Mouse (Mus musculus): ENCODE measurements around the gene Dstn.
A peak's percentile ranks its signal among the peaks of the same experiment; 100 is the strongest.

Gene Dstn

DNA sequence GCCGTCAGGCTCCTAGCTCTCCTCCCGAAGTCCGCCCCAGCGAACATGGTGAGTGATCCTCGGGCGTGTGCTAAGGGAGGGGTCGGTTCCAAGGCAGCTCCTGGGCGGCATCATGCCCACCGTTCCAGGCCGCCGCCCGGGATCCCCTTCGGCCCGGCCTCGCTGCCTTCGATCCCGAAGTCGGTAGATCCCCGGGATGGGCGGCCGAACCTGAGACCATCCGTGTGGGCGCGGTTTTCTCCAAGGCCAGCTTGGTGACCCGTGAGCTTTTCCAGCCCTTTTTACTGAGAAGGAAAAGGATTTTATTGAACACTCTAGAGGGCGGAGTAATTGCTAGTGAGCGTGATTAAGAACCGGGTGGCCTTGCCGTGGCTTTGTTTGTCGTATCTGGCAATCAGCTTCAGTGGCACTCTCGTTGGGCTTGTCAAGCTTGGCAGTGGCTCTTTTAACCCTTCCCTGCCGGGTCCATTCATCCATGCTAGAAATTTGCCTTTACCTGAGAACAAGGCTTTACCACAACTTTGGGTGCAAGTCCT lies 548 bp downstream of the Dstn start:
- DNase-seq (ENCODE audit: low read depth, low spot score): no peak

DNA sequence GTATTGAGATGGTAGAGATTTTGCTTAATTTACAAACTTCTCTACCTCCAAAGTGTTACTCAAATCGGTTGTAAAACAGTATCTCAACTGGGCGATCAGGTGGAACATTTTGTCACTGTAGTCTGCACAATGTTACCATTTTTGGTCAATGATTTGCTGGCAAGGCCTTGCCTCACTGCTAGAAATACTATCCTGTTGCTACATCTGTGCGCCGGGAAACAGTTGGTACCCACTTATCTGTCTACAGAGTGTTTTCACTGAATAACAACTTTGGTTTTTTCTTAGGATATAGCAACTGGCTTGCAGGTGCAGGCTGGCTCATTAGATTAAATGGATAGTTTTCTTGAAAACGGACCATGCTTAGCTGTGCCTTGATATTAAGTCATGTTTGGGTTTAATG lies 1.1 kb downstream of the Dstn start:
- no peak for DNase-seq (ENCODE audit: low read depth, low spot score)

- DNase-seq (ENCODE audit: low read depth, low spot score): no peak
These were observed 2.5 kb downstream of the Dstn start for GRCm38 (mm10) chr2:143917622-143918021.

DNA sequence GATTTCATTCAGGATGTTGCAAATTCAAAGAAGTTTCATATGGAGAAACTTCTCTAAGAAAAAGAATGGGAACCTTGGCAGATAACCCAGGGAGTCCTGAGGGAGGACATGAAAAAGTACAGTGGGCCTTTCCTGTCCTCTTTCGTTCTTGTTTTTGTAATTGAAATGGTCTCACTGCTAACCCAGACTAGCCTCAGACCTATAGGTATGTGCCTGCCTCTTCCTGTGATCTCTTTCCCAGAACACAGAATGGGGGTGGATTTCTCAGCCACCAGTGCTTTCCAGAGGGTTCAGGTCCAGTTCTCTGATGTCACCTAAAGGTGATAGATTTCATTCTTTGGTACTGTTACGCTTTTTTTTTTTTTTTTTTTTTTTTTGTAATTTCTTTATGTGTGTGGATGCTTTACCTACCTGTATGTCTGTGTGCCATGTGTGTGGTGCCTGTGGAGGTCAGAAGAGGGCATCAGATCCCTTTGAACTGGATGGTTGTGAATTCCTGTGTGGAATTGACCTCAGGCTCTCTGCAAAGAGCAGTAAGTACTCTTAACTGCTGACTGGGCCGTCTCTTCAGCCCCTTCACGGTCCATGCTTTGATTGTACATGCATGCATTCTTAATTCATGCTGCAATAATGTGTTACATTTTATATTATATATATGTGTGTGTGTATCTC lies 3.8 kb downstream of the Dstn start:
- DNase-seq (ENCODE audit: low read depth, low spot score): no peak

DNA sequence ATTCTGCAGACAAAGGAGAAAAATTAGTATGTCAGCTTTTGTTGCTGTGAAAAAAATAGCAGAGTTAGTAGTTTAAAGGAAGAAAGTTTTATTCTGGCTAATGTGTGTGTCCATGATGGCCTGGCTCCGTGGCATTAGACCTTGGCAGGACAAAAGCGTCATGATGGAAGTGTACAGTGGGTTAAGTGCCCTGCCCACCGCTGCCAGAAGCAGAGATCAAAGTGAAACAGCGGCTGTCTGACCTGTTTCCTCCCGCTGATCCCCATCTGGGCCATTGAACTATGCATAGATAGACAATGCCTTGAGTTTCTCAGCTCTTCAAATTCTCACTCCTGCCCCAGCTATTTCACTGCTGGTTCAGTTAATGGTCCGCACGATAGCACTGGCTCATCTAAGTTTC lies 9.0 kb downstream of the Dstn start:
- DNase-seq (ENCODE audit: low read depth, low spot score): no peak

DNA sequence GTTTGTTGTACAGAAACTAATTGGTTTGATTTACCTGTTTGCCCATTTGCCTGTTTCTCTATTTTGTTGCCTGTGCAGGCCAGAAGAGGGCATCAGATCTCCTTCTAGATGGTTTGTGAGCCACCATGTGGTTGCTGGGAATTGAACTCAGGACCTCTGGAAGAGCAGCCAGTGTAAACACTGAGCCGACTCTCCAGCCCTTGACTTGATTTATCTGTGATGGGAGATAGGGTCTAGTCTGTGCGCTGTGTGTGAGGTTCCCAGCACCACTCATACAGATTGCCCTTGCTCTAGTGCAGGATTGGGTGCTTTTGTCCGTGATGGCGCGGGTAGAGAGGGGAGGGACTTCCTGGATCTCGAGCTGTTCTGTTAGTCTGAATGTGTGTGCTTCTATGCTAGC lies 10.7 kb downstream of the Dstn start:
- DNase-seq (ENCODE audit: low read depth, low spot score): no peak

- DNase-seq (ENCODE audit: low read depth, low spot score): no peak
These were observed 14.6 kb downstream of the Dstn start for GRCm38 (mm10) chr2:143929607-143930311.

GRCm38 (mm10) chr2:143932340-143932873 lies 17.3 kb downstream of the Dstn start:
- DNase-seq (ENCODE audit: low read depth, low spot score): no peak

DNA sequence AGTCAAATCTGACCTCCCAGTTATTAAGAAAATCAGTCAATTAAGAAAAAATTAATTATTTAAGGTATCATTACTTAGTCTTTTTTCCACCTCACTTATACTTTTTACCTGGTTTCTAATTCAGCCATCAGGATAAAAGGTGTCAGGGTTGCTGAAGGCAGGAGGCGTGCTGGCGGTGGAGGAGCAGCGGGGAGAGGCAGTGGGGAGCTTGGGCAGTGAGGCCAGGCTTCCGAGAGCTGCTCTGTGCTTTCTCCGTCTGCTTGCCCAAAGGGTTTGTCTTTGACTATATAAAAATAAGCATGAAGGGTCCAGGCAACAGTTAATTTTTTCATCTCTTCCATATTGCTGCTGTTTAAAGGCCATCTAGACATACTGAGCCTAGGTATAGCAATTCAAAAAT lies 18.4 kb downstream of the Dstn start:
- DNase-seq (ENCODE audit: low read depth, low spot score): no peak

DNA sequence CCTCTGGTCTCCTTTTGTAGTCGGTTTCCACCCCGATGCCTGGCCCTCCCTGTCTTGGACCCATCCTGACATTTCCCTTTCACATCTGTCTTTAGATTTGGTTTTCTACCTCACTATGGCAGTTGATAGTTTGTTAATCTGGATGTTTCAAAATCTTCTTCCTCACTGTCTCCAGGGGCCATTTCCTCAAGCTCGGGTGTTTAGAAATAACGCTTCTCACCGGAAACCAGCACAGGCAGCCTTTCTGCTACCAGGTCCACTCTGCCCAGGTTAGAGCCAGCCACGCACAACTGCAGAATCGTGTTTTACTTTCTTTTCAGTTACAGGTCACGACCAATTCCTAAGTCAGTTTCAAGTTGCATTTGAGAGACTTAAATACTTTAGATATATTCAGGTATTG lies 19.3 kb downstream of the Dstn start:
- DNase-seq (ENCODE audit: low read depth, low spot score): no peak

- DNase-seq (ENCODE audit: low read depth, low spot score): no peak
These were observed 22.7 kb downstream of the Dstn start for GRCm38 (mm10) chr2:143937861-143938260.

- no peak for DNase-seq (ENCODE audit: low read depth, low spot score)
These were observed 25.3 kb downstream of the Dstn start for GRCm38 (mm10) chr2:143940406-143940805.

DNA sequence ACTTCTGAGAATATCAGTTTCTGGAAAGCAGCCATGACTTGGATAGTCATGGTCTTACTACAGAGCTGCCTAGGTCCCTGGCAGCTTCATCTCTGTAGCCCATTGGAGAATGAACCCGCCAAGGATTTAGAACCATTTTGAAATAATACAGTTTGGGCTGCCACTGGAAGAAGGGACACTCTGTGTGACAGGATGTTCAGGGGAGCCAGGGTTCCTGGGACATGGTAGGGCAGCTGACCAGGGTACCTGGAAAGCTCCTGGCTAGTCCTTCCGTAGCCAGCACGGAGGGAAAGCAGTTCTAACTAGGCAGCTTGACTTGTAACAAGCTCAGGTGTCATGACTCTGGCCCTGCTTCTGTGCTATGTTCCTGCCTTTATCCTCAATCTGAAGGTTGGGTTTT lies 29.7 kb downstream of the Dstn start:
- no peak for DNase-seq (ENCODE audit: low read depth, low spot score)

- peak; percentile 24 for DNase-seq (ENCODE audit: low read depth, low spot score)
These were observed 30.5 kb downstream of the Dstn start for GRCm38 (mm10) chr2:143945466-143946075.

DNA sequence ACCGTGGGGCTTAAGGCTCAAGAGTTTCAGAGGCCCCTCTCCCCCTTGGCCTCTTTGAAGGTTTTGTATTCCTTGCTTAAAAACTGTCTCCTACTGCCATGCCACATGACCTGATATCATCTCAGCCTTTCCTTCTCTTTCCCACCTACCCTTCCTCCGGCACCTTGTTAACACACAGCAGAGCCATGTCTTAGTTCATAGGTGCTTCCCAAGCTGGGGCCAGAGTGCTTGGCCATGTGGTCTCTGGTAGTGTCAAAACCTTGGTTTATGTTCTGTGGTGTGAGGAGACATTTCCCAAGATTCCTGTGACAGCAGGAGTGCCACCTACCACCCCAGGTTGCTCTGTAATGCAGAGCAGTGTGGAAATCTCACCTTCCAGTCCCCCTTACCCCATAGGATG lies 31.3 kb downstream of the Dstn start:
- DNase-seq (ENCODE audit: low read depth, low spot score): no peak

- DNase-seq (ENCODE audit: low read depth, low spot score): no peak
These were observed 32.9 kb downstream of the Dstn start for GRCm38 (mm10) chr2:143947981-143948380.

DNA sequence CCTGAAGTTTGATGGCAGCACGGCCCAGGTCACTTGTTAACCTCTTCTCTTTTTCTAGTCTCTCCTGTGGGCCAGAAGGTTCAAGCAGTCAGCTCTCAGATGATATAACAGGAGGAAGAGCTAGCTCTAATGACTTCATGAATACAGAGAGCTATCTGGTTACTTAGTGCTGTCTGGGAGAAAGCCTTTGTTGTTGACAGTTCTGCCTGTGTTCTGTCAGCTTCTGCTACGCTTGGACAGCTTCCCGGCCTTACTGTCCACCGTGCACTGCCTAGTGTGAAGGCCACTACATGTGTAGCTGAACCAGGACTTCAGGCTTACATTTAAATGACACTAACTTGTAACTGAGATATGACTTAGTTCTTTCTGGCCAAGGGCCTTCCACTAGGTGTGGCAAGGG lies 33.3 kb downstream of the Dstn start:
- no peak for DNase-seq (ENCODE audit: low read depth, low spot score)

DNA sequence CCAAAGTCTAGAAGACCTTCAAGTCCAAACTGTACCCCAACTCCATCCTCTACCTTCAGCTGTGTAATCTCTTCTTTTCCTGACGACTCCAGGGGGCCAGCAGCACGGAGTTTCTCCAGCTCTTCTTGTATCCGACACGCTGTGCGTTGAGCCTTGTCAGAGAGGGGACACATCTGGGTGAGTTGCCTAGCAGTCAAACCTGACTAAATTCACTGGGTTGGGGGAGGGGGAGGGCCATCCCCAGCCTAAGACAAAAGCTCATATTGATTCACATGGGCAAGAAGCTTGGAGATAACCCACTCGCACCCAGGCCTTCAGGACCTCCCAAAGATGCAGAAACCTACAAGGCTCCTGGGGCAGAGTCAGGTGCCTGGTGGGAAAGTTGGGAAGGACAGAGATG lies 34.1 kb downstream of the Dstn start:
- DNase-seq (ENCODE audit: low read depth, low spot score): no peak

DNA sequence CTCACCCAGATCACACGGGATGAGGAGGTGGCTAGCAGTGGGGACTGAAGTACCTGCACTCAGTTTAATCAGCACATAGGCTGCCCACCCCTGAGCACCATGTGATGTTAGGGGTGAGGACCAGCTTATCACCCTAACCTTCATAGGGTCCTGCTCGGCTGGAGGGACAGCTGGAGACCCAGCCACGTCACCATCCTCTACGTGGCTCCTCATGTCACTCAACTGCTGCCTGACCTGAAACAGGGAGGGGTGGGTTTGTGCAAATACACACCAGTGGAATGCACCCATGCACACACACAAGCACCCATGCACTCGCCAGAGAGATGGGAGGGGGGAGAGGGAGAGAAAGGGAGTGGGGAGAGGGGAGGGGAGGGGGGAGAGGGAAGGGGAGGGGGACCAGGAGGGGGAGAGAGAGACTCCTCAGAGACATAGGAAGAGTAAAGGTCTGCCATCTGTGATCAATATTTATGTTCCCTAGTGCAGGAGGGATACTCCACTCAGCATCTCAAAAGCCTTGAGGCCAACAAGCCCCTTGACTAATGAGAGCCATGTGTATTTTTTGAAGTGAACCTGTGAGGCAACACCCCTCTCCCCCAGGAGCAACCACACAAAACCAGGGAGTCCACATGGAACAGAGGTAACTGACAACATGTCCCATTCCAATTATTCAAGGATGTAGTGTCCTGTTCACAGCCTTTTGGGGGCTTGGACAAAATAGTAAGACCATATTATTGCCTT lies 35.3 kb downstream of the Dstn start:
- no peak for DNase-seq (ENCODE audit: low read depth, low spot score)

DNA sequence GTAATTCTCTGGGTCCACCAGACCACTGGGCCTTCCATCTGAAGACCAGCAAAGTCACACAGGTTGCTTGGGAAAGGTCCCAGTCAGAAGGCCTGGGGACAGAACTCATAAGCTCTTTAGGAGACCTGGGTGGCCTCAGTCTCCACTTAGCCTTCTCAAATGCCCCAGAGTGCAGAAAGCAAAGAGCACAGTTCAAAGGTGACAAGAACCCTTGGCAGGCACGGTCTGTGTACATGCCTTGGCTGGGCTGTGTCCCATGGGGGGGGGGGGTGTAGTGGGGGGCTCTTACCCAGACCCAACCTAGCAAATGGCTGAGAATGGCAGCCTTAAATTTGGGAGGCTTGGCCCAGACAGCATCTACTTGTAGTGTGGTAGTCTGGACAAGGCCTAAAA lies 35.9 kb downstream of the Dstn start:
- DNase-seq (ENCODE audit: low read depth, low spot score): no peak

GRCm38 (mm10) chr2:143951546-143952315 lies 36.6 kb downstream of the Dstn start:
- DNase-seq (ENCODE audit: low read depth, low spot score): no peak

Data from CD4-positive helper T cell, adult 2 months (primary cell).